Mouse (Mus musculus) CD4-positive, CD25-positive, alpha-beta regulatory T cell, adult 2 months (primary cell): ENCODE measurements around the gene Gps2.

ENCODE experiments used
- DNase-seq: peaks from one replicate; pipeline ENCODE4 v3.0.0-alpha.2; 2012; ENCODE audit warnings: low read depth, low spot score

Gps2 gene

DNA sequence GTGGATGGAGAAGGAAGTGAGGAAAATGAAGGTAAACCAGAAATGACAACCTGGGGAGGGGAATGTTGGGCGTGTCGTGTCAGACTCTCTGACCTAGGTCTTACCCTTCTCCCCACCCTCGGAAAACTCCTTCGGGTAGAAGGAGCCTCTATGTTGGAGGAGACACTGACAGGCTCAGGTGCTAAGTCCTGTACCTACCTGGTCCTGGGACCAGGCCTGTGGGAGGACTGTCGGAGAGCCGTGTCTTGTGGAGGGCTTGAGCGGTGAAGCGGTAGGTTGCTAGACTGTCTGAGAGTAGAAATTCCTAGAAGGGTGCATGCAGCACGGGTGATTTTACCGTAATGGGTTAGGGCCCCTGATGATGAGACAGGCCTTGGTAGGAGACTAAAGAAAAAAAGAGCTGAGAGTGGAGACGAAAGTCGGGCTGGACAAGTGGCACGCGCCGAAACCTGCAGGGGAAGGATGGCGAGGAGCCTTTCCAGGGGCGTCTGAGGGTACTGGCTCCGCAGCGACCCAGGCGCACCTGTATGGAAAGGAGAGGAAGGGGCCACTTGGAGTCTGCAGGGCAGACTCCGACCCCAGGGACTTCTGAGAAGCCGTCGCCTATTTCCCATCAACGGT lies 51.1 kb downstream of the Gps2 start, which contains the start of gene Cldn7:
Gene Cldn7, plus strand, starts transcription at position 130 of the 621 bp plus-strand sequence.
- no peak for DNase-seq

DNA sequence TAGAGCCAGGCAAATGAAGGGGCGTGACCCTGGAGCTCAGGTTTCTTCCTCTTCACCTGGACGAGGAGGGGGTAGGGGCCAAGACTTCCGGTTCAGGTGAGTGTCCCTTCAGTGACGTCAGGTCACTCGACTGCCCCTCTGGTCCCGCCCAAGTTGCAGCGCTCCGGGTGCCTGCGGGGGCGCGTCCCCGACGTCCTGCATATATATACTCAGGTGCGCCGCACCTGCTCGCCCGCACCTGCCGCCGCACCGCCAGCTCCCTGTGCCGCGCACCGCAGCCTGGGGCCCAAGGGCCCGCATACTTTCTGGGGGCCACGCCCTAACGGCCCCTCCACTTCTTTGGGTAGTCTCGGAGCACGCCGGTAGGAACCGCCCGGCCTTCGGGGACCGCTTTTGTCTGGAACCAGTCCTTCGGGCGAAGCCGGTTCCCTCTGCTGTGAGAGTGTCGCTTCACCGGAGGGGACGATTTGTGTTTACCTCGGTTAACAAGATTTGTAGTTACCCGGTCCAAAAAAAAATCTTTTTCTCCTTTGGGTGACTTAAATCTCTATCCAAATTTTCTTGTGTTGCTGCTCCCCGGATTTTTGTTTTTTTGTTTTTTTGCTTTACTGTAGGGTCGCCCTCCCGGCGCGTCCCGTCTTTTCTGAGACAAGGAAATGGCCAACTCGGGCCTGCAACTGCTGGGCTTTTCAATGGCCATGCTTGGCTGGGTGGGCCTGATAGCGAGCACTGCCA lies 51.8 kb downstream of the Gps2 start:
- no peak for DNase-seq
